Mouse (Mus musculus): ENCODE measurements around the gene Casp8ap2. TPM values are rescaled to one million over a fixed set of nuclear protein-coding genes. Genes with fewer than 3 reads are reported as not detected.

The Casp8ap2 gene
- polyA plus RNA-seq, 1 experiment: 4.7 TPM

- H3K4me3 ChIP-seq (ENCODE audit: control insufficient read depth, low read depth, low read length): no peak within 1 kb of the TSS
- H3K4me1 ChIP-seq (ENCODE audit: control insufficient read depth, insufficient read depth, low read length): peaks cover 5% of the 10 kb centered on the region
- no peak within 1 kb of the TSS for H3K27ac ChIP-seq (ENCODE audit: control insufficient read depth, insufficient read depth, low read depth, low read length)
- H3K36me3 ChIP-seq (ENCODE audit: control insufficient read depth, insufficient read depth, low read length): no peaks in the 10 kb centered on the region
- TF ChIP-seq POLR2A (IDR thresholded peaks at IDR 0.05; ENCODE audit: control insufficient read depth, low read depth, low read length) (no peak), CTCF (IDR thresholded peaks at IDR 0.05; ENCODE audit: control insufficient read depth, insufficient read depth, insufficient replicate concordance, low read depth, low read length) (no peak)
- H3K27me3 ChIP-seq (ENCODE audit: control insufficient read depth, insufficient read depth, low read length): no peaks in the 10 kb centered on the region
These were observed 12.6 kb upstream of the Casp8ap2 start, which contains the start of gene Gja10 for GRCm38 (mm10) chr4:32602660-32603059. Gene Gja10 (minus strand): TSS chr4:32602760.

- Histone ChIP-seq H3K4me3 (ENCODE audit: control insufficient read depth, low read depth, low read length) (no peak overlapping the region), H3K27ac (ENCODE audit: control insufficient read depth, insufficient read depth, low read depth, low read length) (no peak overlapping the region), H3K36me3 (ENCODE audit: control insufficient read depth, insufficient read depth, low read length) (no peaks in the 10 kb centered on the region), H3K4me1 (ENCODE audit: control insufficient read depth, insufficient read depth, low read length) (no peaks in the 10 kb centered on the region), H3K27me3 (ENCODE audit: control insufficient read depth, insufficient read depth, low read length) (no peaks in the 10 kb centered on the region)
- TF ChIP-seq CTCF (IDR thresholded peaks at IDR 0.05; ENCODE audit: control insufficient read depth, insufficient read depth, insufficient replicate concordance, low read depth, low read length) (no peak), POLR2A (IDR thresholded peaks at IDR 0.05; ENCODE audit: control insufficient read depth, low read depth, low read length) (no peak)
These were observed 6.4 kb downstream of the Casp8ap2 start for GRCm38 (mm10) chr4:32621637-32622036.

- Histone ChIP-seq H3K27ac (ENCODE audit: control insufficient read depth, insufficient read depth, low read depth, low read length) (no peak overlapping the region), H3K4me3 (ENCODE audit: control insufficient read depth, low read depth, low read length) (no peak overlapping the region), H3K4me1 (ENCODE audit: control insufficient read depth, insufficient read depth, low read length) (peaks cover 3% of the 10 kb centered on the region), H3K27me3 (ENCODE audit: control insufficient read depth, insufficient read depth, low read length) (no peaks in the 10 kb centered on the region), H3K36me3 (ENCODE audit: control insufficient read depth, insufficient read depth, low read length) (no peaks in the 10 kb centered on the region; the same call in 1 of the 2 replicates)
- TF ChIP-seq POLR2A (IDR thresholded peaks at IDR 0.05; ENCODE audit: control insufficient read depth, low read depth, low read length) (no peak), CTCF (IDR thresholded peaks at IDR 0.05; ENCODE audit: control insufficient read depth, insufficient read depth, insufficient replicate concordance, low read depth, low read length) (no peak)
These were observed 36.4 kb downstream of the Casp8ap2 start for GRCm38 (mm10) chr4:32651669-32652068.

- Histone ChIP-seq H3K36me3 (ENCODE audit: control insufficient read depth, insufficient read depth, low read length) (no peaks in the 10 kb centered on the region), H3K27me3 (ENCODE audit: control insufficient read depth, insufficient read depth, low read length) (no peaks in the 10 kb centered on the region), H3K4me3 (ENCODE audit: control insufficient read depth, low read depth, low read length) (peak overlapping the region; percentile 100), H3K27ac (ENCODE audit: control insufficient read depth, insufficient read depth, low read depth, low read length) (peak overlapping the region; percentile 91), H3K4me1 (ENCODE audit: control insufficient read depth, insufficient read depth, low read length) (peaks cover 3% of the 10 kb centered on the region)
- TF ChIP-seq CTCF (IDR thresholded peaks at IDR 0.05; ENCODE audit: control insufficient read depth, insufficient read depth, insufficient replicate concordance, low read depth, low read length) (no peak), POLR2A (IDR thresholded peaks at IDR 0.05; ENCODE audit: control insufficient read depth, low read depth, low read length) (no peak)
These were observed 41.1 kb downstream of the Casp8ap2 start for GRCm38 (mm10) chr4:32656146-32656904.

GRCm38 (mm10) chr4:32656918-32657662, 41.8 kb downstream of the Casp8ap2 start, which contains the start of gene Mdn1:
Gene Mdn1 (plus strand): TSS chr4:32657119.
- H3K27ac ChIP-seq (ENCODE audit: control insufficient read depth, insufficient read depth, low read depth, low read length): peak within 1 kb of the TSS; percentile 91
- TF ChIP-seq POLR2A (IDR thresholded peaks at IDR 0.05; ENCODE audit: control insufficient read depth, low read depth, low read length) (peak; percentile 92), CTCF (IDR thresholded peaks at IDR 0.05; ENCODE audit: control insufficient read depth, insufficient read depth, insufficient replicate concordance, low read depth, low read length) (no peak)
- peak within 1 kb of the TSS; percentile 100 for H3K4me3 ChIP-seq (ENCODE audit: control insufficient read depth, low read depth, low read length)
- no peaks in the 10 kb centered on the region for H3K36me3 ChIP-seq (ENCODE audit: control insufficient read depth, insufficient read depth, low read length)
- peaks cover 3% of the 10 kb centered on the region for H3K4me1 ChIP-seq (ENCODE audit: control insufficient read depth, insufficient read depth, low read length)
- no peaks in the 10 kb centered on the region for H3K27me3 ChIP-seq (ENCODE audit: control insufficient read depth, insufficient read depth, low read length)

GRCm38 (mm10) chr4:32665843-32666242, 50.6 kb downstream of the Casp8ap2 start:
- no peak for TF ChIP-seq CTCF (IDR thresholded peaks at IDR 0.05; ENCODE audit: control insufficient read depth, insufficient read depth, insufficient replicate concordance, low read depth, low read length)
- TF ChIP-seq POLR2A (IDR thresholded peaks at IDR 0.05; ENCODE audit: control insufficient read depth, low read depth, low read length): no peak
- peaks cover 4% of the 10 kb centered on the region; the same call in 1 of the 2 replicates for H3K36me3 ChIP-seq (ENCODE audit: control insufficient read depth, insufficient read depth, low read length)
- H3K4me3 ChIP-seq (ENCODE audit: control insufficient read depth, low read depth, low read length): no peak overlapping the region
- no peaks in the 10 kb centered on the region for H3K27me3 ChIP-seq (ENCODE audit: control insufficient read depth, insufficient read depth, low read length)
- no peaks in the 10 kb centered on the region for H3K4me1 ChIP-seq (ENCODE audit: control insufficient read depth, insufficient read depth, low read length)
- no peak overlapping the region for H3K27ac ChIP-seq (ENCODE audit: control insufficient read depth, insufficient read depth, low read depth, low read length)

- peaks cover 4% of the 10 kb centered on the region; the same call in 1 of the 2 replicates for H3K36me3 ChIP-seq (ENCODE audit: control insufficient read depth, insufficient read depth, low read length)
- H3K27me3 ChIP-seq (ENCODE audit: control insufficient read depth, insufficient read depth, low read length): no peaks in the 10 kb centered on the region
- no peaks in the 10 kb centered on the region for H3K4me1 ChIP-seq (ENCODE audit: control insufficient read depth, insufficient read depth, low read length)
- H3K27ac ChIP-seq (ENCODE audit: control insufficient read depth, insufficient read depth, low read depth, low read length): no peak overlapping the region
- H3K4me3 ChIP-seq (ENCODE audit: control insufficient read depth, low read depth, low read length): no peak overlapping the region
- TF ChIP-seq POLR2A (IDR thresholded peaks at IDR 0.05; ENCODE audit: control insufficient read depth, low read depth, low read length): no peak
- TF ChIP-seq CTCF (IDR thresholded peaks at IDR 0.05; ENCODE audit: control insufficient read depth, insufficient read depth, insufficient replicate concordance, low read depth, low read length): no peak
These were observed 53.0 kb downstream of the Casp8ap2 start for GRCm38 (mm10) chr4:32668291-32668690.
